Mouse (Mus musculus) cerebellum, postnatal 36 days (tissue): ENCODE data around the gene Iqgap3.

Source experiments
- DNase-seq, 2 experiments: peaks; one replicate each; pipeline ENCODE4 v3.0.0; 2021 to 2022; ENCODE audit warnings: mixed read lengths in 2 of 2

Iqgap3 gene

DNA sequence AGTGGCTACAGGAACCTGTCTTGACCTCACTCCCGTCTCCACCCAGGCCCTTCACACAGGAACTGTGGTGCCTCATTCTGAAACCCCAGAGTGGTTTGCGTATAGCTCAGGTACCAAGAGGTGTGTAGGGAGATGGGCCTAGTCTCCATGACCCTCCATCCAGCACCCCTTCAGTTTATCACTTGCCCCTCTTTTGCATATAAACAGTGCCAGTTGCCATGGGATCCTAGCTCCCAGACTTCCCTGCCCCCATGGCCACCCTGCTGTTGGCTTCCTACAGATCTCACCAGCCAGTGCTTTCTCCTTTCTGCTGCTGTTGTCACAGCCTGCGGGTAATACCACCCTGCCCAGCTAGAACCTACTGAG lies 69.2 kb downstream of the Iqgap3 start:
- no peak for DNase-seq

- DNase-seq: peak; percentile 74 to 81
Measured at GRCm38 (mm10) chr3:88152056-88152455, 70.3 kb downstream of the Iqgap3 start.

- no peak for DNase-seq
Measured at GRCm38 (mm10) chr3:88153290-88154011, 71.7 kb downstream of the Iqgap3 start.

- DNase-seq: no peak
Measured at GRCm38 (mm10) chr3:88154236-88154635, 72.5 kb downstream of the Iqgap3 start.

DNA sequence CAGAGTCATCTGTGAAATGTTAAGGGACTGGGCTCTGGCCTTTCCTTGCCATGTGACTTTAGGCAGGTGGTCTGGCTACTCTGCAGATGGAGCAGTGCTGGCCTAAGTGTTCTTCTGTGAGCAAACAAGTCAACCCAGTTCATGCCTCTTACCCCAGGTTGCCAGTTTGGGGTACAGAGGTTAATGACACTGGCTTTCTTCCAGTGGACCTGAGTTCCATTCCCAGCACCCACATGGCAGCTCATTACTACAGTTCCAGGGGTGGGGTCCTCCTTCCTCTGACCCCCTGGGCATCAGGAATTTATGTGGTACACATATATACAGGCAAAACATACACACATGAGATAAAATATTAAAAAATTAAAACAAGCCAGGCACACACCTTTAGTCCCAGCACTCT lies 75.0 kb downstream of the Iqgap3 start:
- no peak for DNase-seq

GRCm38 (mm10) chr3:88157771-88158597 lies 76.2 kb downstream of the Iqgap3 start:
- peak in 1 of 2 experiments; percentile 47 for DNase-seq

- DNase-seq: no peak
Measured at GRCm38 (mm10) chr3:88158991-88159390, 77.2 kb downstream of the Iqgap3 start.

- peak in 1 of 2 experiments; percentile 45 for DNase-seq
Measured at GRCm38 (mm10) chr3:88160856-88161255, 79.1 kb downstream of the Iqgap3 start.

GRCm38 (mm10) chr3:88162259-88162658 lies 80.5 kb downstream of the Iqgap3 start:
- DNase-seq: peak; percentile 89

DNA sequence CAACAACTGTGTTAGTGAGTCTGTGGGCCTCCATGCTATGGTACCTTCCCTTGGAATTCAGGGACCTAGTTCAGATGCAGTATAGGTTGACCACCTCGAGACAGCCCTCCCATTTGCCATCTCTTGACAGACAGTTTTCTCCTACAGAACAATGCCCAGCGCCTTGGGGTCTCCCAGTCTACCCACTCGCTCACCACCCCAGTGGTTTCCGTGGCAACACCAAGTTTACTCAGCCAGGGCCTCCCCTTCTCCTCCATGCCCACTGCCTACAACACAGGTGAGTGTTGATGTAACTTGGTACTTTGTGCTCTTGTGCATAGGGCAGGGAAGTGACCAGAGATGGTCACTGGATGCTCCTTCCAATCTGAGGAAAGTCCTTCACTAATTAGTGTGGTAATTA lies 81.0 kb downstream of the Iqgap3 start:
- no peak for DNase-seq

- DNase-seq: no peak
Measured at GRCm38 (mm10) chr3:88163847-88164246, 82.1 kb downstream of the Iqgap3 start.

DNA sequence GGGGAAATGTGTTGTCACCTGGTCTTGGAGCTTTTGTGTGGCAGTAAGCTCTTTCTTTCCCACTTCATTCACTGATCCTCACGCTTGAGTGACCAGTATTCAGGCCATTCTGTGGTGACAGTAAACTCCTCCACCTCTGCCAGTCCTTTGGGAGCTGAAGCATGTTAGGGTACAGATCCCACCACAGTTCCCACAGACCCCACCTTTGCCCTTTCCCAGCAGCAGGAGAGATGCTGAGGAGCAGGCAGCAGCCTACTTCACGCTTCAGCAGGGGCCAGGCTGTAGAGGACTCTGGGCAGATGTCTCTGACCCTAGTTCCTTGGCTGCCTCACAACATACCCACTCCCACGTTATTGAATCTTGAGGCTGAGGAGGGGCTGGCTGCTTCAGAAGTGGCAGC lies 82.5 kb downstream of the Iqgap3 start:
- DNase-seq: no peak

GRCm38 (mm10) chr3:88166056-88166455 lies 84.3 kb downstream of the Iqgap3 start:
- DNase-seq: peak; percentile 38 to 44

DNA sequence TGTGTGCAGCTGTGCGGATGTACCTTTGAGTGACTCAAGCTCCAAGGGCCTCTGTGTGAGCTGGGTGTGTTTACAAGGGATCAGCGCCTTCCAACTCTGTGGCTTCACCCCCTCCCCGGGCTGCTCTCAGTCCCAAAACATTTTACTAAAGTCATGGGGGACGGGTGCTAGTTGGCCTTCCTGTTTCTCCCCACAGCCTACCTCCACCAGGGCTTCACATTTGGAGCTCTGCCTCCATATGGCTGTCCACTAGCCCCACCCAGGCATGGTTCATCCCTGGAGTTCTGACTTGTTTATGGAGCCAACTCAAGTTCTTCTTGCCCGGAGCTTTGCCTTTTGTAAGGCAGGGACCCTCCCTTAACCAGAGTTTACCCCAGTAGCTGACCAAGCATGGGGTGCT lies 88.6 kb downstream of the Iqgap3 start:
- no peak for DNase-seq
